Mouse (Mus musculus): Measurements from ENCODE around the gene Shc1.

Shc1 gene

GRCm38 (mm10) chr3:89449541-89449940 lies 31.3 kb downstream of the Shc1 start:
- peak; percentile 43 to 60 for DNase-seq (ENCODE audit: low spot score in 2 of 2)

GRCm38 (mm10) chr3:89451916-89452315 lies 33.7 kb downstream of the Shc1 start:
- DNase-seq (ENCODE audit: low spot score in 2 of 2): no peak

- no peak for DNase-seq (ENCODE audit: low spot score in 2 of 2)
Measured at GRCm38 (mm10) chr3:89454401-89455177, 36.3 kb downstream of the Shc1 start, which contains the start of gene Pmvk. TSS of gene Pmvk (plus strand) at chr3:89454541.

- DNase-seq (ENCODE audit: low spot score in 2 of 2): no peak
Measured at GRCm38 (mm10) chr3:89455786-89456285, 37.6 kb downstream of the Shc1 start.

- peak in 1 of 2 experiments; percentile 32 for DNase-seq (ENCODE audit: low spot score in 2 of 2)
Measured at GRCm38 (mm10) chr3:89456726-89457665, 38.8 kb downstream of the Shc1 start.

GRCm38 (mm10) chr3:89458372-89458964 lies 40.2 kb downstream of the Shc1 start:
- DNase-seq (ENCODE audit: low spot score in 2 of 2): no peak

- DNase-seq (ENCODE audit: low spot score in 2 of 2): peak; percentile 77 to 90
Measured at GRCm38 (mm10) chr3:89458965-89459807, 40.9 kb downstream of the Shc1 start.

GRCm38 (mm10) chr3:89468268-89468667 lies 50.0 kb downstream of the Shc1 start:
- DNase-seq (ENCODE audit: low spot score in 2 of 2): no peak

- DNase-seq (ENCODE audit: low spot score in 2 of 2): no peak
Measured at GRCm38 (mm10) chr3:89472280-89472679, 54.0 kb downstream of the Shc1 start.

GRCm38 (mm10) chr3:89473838-89474237 lies 55.6 kb downstream of the Shc1 start:
- no peak for DNase-seq (ENCODE audit: low spot score in 2 of 2)

GRCm38 (mm10) chr3:89479055-89479454 lies 60.8 kb downstream of the Shc1 start:
- no peak for DNase-seq (ENCODE audit: low spot score in 2 of 2)

Data from frontal cortex, postnatal 10 days (tissue).